Mouse (Mus musculus): ENCODE data around the gene Ubox5. TPM values are rescaled to one million over a fixed set of nuclear protein-coding genes. Genes with fewer than 3 reads are reported as not detected.

Ubox5 gene
- total RNA-seq, 2 experiments from 2014 or later, result 5.2 TPM

GRCm38 (mm10) chr2:130634006-130634738 lies 4.3 kb upstream of the Ubox5 start:
- no peak for DNase-seq (ENCODE audit: low spot score)

- no peak for DNase-seq (ENCODE audit: low spot score)
These were observed 3.2 kb upstream of the Ubox5 start for GRCm38 (mm10) chr2:130632887-130633675.

- no peak for DNase-seq (ENCODE audit: low spot score)
These were observed 2.6 kb upstream of the Ubox5 start for GRCm38 (mm10) chr2:130632416-130632815.

GRCm38 (mm10) chr2:130629080-130629838 lies 579 bp downstream of the Ubox5 start:
- no peak for DNase-seq (ENCODE audit: low spot score)

- DNase-seq (ENCODE audit: low spot score), result no peak
These were observed 1.4 kb downstream of the Ubox5 start for GRCm38 (mm10) chr2:130628424-130628823.

- DNase-seq (ENCODE audit: low spot score), result no peak
These were observed 10.9 kb downstream of the Ubox5 start for GRCm38 (mm10) chr2:130618972-130619371.

- DNase-seq (ENCODE audit: low spot score), result no peak
These were observed 16.7 kb downstream of the Ubox5 start for GRCm38 (mm10) chr2:130613091-130613490.

GRCm38 (mm10) chr2:130602195-130602594 lies 27.6 kb downstream of the Ubox5 start:
- DNase-seq (ENCODE audit: low spot score), result no peak

- DNase-seq (ENCODE audit: low spot score), result no peak
These were observed 31.4 kb downstream of the Ubox5 start for GRCm38 (mm10) chr2:130598399-130598798.

- no peak for DNase-seq (ENCODE audit: low spot score)
These were observed 32.2 kb downstream of the Ubox5 start for GRCm38 (mm10) chr2:130597601-130598010.

- no peak for DNase-seq (ENCODE audit: low spot score)
These were observed 34.2 kb downstream of the Ubox5 start for GRCm38 (mm10) chr2:130595596-130595995.

GRCm38 (mm10) chr2:130591016-130591415 lies 38.8 kb downstream of the Ubox5 start:
- DNase-seq (ENCODE audit: low spot score), result peak; percentile 59

- DNase-seq (ENCODE audit: low spot score), result peak; percentile 15
These were observed 40.1 kb downstream of the Ubox5 start for GRCm38 (mm10) chr2:130589761-130590160.

- DNase-seq (ENCODE audit: low spot score), result no peak
These were observed 40.7 kb downstream of the Ubox5 start for GRCm38 (mm10) chr2:130589157-130589556.

- no peak for DNase-seq (ENCODE audit: low spot score)
These were observed 41.5 kb downstream of the Ubox5 start for GRCm38 (mm10) chr2:130588373-130588772.

GRCm38 (mm10) chr2:130586016-130586415 lies 43.8 kb downstream of the Ubox5 start:
- no peak for DNase-seq (ENCODE audit: low spot score)

- DNase-seq (ENCODE audit: low spot score), result no peak
These were observed 45.8 kb downstream of the Ubox5 start for GRCm38 (mm10) chr2:130583902-130584560.

GRCm38 (mm10) chr2:130582552-130582951 lies 47.3 kb downstream of the Ubox5 start, which contains the start of gene Avp:
TSS of gene Avp (minus strand) at chr2:130582554.
- no peak for DNase-seq (ENCODE audit: low spot score)

GRCm38 (mm10) chr2:130581201-130581600 lies 48.6 kb downstream of the Ubox5 start:
- no peak for DNase-seq (ENCODE audit: low spot score)

- DNase-seq (ENCODE audit: low spot score), result no peak
These were observed 50.0 kb downstream of the Ubox5 start for GRCm38 (mm10) chr2:130579791-130580190.

GRCm38 (mm10) chr2:130578148-130578547 lies 51.7 kb downstream of the Ubox5 start:
- DNase-seq (ENCODE audit: low spot score), result peak; percentile 47
